Mouse (Mus musculus) heart, adult 2 months (tissue): ENCODE data around the gene Wdr91. TPM values are rescaled to one million over a fixed set of nuclear protein-coding genes. Genes with fewer than 3 reads are reported as not detected.

Source experiments
- DNase-seq, 2 experiments: peaks; one replicate each; pipeline ENCODE4 v3.0.0; 2021
- H3K27ac ChIP-seq: fragments of 200-600 bp; 2 replicates; pipeline ENCODE4 v1.8.1; 2022
- H3K27me3 ChIP-seq: fragments of 200-500 bp; 2 replicates; pipeline ENCODE4 v1.6.1; 2012; ENCODE audit warnings: mild to moderate bottlenecking, low read length, inconsistent platforms, mixed read lengths; ENCODE audit not compliant: control insufficient read depth, insufficient read depth
- H3K36me3 ChIP-seq: fragments of 200-500 bp; 2 replicates; pipeline ENCODE4 v1.6.1; 2012; ENCODE audit warnings: low read length, inconsistent platforms; ENCODE audit not compliant: control insufficient read depth, insufficient read depth
- H3K4me1 ChIP-seq: fragments of 200-500 bp; 2 replicates; pipeline ENCODE4 v1.6.1; 2011; ENCODE audit warnings: low read length; ENCODE audit not compliant: control insufficient read depth, insufficient read depth
- H3K4me3 ChIP-seq: fragments of 200-600 bp; 2 replicates; pipeline ENCODE4 v1.8.1; 2022
- H3K79me2 ChIP-seq: fragments of 200-500 bp; replicated peaks from 2 replicates; pipeline ENCODE4 v1.6.1; 2012; ENCODE audit warnings: mild to moderate bottlenecking, inconsistent platforms, low read length, moderate library complexity, mixed read lengths; ENCODE audit not compliant: control insufficient read depth, insufficient read depth
- H3K9ac ChIP-seq: fragments of 200-500 bp; 2 replicates; pipeline ENCODE4 v1.6.1; 2012; ENCODE audit warnings: low read depth, mild to moderate bottlenecking, control low read depth, inconsistent platforms, low read length, mixed read lengths
- CTCF ChIP-seq: fragments of 200-600 bp; IDR thresholded peaks from 2 replicates; pipeline ENCODE4 v1.8.1; 2022; ENCODE audit warnings: antibody characterized with exemption, mild to moderate bottlenecking, moderate library complexity
- EP300 ChIP-seq: fragments of 200-500 bp; IDR thresholded peaks from 2 replicates; pipeline ENCODE4 v1.6.1; 2011; ENCODE audit warnings: low read depth, low read length, control low read depth; ENCODE audit not compliant: insufficient read depth
- POLR2A ChIP-seq: fragments of 200-500 bp; IDR thresholded peaks from 2 replicates; pipeline ENCODE4 v1.6.1; 2011; ENCODE audit warnings: mild to moderate bottlenecking, low read depth, low read length, control low read depth; ENCODE audit not compliant: insufficient read depth
- WGBS: fragments of 180-500 bp; shearing (Covaris S2); methylation state at CpG from one replicate; pipeline ENCODE4 v1.1.7; 2018; 5-methylcytosine and 5-hydroxymethylcytosine counted together
- intact Hi-C: fragments of 180-260 bp; cut with DNase I; formaldehyde crosslinking; loops from one replicate; pipeline ENCODE4 v1.15.1; 2025
- long read RNA-seq: library from polyadenylated mRNA; stranded (forward); transcript quantifications from one replicate; pipeline ENCODE4 v2.0.0, GENCODE M21; 2021
- polyA plus RNA-seq: library from polyadenylated mRNA; depleted of rRNA; stranded (reverse); fragments of >200 nt; gene quantifications from 2 replicates; pipeline ENCODE4 v1.2.3, GENCODE M21; 2012; rRNA removed
- total RNA-seq, 2 experiments: library from RNA; stranded (reverse); gene quantifications; 2 replicates each; pipeline ENCODE4 v1.2.3; 2021

The Wdr91 gene
- 10 to 100 TPM; 12.7 to 13.4 TPM for total RNA-seq
- polyA plus RNA-seq = 8.1 and 13.3 TPM in 2 replicates
- long read RNA-seq, transcript Wdr91-201 (15 exons, 2,682 nt) = major isoform, 5 of 17 reads
- long read RNA-seq, partial matches to known transcripts = 7 of 17 reads
- long read RNA-seq, other reads (novel, unspliced or antisense) = 5 of 17 reads

DNA sequence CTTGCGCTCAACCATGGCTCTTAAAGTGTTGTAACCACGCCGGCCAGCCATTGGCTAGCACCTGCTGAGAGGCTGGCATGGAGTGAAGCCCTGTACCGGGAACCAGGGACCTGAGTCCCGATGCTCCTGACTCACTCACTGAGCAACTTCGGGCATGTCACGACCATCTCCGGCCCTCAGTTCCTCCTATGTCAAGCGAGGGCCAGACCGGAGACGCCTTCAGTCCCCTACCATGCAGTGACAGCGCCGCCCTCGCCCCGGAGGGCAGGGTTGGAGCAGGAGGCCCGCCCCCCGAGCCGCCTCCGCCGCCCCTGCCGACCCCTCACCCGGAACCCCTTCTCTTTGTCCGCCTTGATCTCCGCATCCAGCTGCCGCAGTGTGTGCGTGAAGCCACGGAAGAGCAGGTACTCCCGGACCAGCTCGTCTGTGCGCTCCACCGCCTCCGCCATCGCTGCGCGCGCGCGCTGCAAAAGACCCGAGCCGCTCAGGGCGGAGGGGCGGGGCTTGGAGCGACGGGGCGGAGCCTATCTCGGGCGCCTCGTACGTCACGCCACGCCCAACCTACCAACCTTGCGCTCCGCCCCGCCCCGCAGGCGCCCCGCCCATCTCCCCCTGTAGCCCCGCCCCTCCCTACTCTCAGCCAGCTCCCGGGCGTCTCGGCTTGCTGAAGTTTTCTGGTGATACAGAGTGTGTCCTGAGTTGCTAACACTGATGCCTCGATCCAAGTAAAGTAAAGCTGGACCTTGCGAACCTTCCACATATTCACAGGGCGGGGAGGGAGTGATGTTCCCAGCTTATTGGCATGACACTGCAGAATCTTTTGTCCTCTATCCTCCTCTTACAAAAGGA is at the start of gene Wdr91:
Gene Wdr91, minus strand, starts transcription at position 506 of the 849 bp plus-strand sequence.
- H3K4me1 ChIP-seq = peaks cover 6% of the 10 kb centered on the region
- H3K4me3 ChIP-seq = peak within 1 kb of the TSS; percentile 88
- TF ChIP-seq POLR2A = peak; percentile 76
- TF ChIP-seq CTCF = peak; percentile 45
- TF ChIP-seq EP300 = no peak
- H3K79me2 ChIP-seq = no peaks in the 10 kb centered on the region
- H3K9ac ChIP-seq = peak within 1 kb of the TSS; percentile 94
- peak; percentile 94 to 96 for DNase-seq
- WGBS = under 1% methylated on average over 64 of the region's 64 CpGs
- no peaks in the 10 kb centered on the region for H3K27me3 ChIP-seq
- intact Hi-C loops = loop anchor here (1.0 to 5.0 kb wide), 2 partner anchors 130 to 593 kb away; partner anchors contain the start of genes Agbl3 and Akr1b3
- H3K36me3 ChIP-seq = no peaks in the 10 kb centered on the region; the same call in 1 of the 2 replicates
- peak within 1 kb of the TSS; percentile 85 for H3K27ac ChIP-seq

DNA sequence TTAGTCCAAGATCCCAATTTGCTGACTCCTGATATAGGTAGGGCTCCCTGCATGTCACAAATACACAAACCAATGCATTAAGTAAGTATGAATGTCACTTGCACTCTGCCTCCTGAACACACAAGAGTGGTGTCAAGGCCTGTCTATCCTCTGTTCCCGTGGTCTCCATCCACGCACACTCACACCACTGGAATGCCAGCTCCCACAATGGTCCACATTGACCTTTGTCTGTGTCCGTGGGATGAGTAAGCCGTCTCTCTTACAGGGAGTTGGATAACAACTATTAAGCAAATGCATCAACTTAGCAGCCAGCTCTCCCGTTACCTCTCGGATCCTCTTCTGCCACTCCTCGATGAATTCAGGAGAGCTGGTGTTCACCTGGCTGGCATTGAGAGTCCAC is 48.5 kb upstream of the Wdr91 start:
- DNase-seq = no peak
- Histone ChIP-seq H3K27me3 (no peaks in the 10 kb centered on the region), H3K4me3 (no peak overlapping the region), H3K79me2 (no peaks in the 10 kb centered on the region), H3K27ac (no peak overlapping the region), H3K9ac (no peak overlapping the region), H3K36me3 (no peaks in the 10 kb centered on the region), H3K4me1 (no peaks in the 10 kb centered on the region)
- TF ChIP-seq POLR2A = no peak
- TF ChIP-seq CTCF = no peak
- TF ChIP-seq EP300 = no peak
- intact Hi-C loops = no loop called here
- WGBS = 81% methylated on average over 7 of the region's 7 CpGs

DNA sequence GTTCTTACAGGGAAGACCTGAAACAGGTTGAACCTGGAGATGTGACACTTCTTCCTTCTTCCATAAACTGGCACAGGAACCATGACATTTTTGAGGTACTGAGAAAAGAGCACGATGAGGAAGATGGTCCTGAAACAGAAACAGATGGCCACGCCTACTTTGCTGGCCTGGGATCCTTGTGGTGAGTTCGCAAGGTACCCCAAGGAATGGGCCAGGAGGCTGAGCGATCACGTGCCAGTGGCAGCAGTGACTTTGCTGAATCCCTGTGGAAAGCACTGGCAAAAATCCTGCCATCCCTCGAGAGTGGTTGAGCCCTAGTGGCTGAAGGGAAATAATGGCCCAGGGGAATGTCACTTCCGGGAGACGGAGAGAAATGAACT is 45.2 kb upstream of the Wdr91 start:
- TF ChIP-seq CTCF = no peak
- no peak for TF ChIP-seq POLR2A
- no peak for TF ChIP-seq EP300
- DNase-seq = no peak
- Histone ChIP-seq H3K4me1 (no peaks in the 10 kb centered on the region), H3K27me3 (no peaks in the 10 kb centered on the region), H3K4me3 (no peak overlapping the region), H3K27ac (no peak overlapping the region), H3K36me3 (no peaks in the 10 kb centered on the region), H3K9ac (no peak overlapping the region), H3K79me2 (no peaks in the 10 kb centered on the region)
- WGBS = 40% methylated on average over 8 of the region's 8 CpGs
- intact Hi-C loops = no loop called here

DNA sequence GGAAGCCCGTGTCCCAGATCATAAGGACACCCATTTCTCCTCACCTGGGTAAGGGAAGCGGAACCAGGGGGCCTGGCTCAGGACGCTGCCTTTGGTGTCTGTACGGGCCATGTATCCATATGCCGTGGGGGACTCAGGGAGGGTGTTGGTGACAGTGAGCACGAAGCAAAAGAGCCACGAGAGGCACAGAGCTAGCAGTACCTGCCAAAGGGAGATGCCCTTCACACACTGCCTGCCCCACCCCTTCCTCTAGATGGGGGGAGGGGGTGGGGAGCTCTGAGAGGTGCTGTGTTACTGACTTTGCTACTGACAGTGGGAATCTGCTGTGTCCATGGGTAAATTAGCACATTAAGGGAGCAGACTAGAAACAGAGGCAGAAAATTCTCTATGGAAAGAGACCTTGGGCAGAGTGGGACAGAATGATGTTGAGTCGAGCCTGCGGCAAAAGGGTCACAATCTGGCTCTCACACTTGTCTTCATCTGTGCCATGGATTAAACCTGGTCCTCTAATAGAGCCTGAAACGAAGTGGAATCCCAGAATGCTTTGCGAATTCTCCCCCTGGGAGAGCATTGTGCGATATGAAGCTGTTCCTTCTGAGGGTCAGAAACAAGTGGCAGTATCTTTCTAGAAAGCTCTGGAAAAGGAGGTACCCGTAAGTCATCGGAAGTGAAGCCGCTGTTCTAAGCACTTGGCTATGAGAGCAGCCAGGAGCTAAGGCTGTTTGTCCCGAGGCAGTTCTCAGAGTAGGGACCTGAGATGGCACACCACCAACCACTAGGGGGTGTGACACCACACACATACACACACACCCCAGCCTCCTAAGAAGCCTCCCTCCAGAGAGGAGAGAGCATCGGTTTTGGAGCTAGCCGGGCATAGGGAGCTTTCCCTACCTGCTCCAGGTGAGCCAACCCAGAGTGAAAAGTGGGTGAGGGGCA is 44.5 kb upstream of the Wdr91 start:
- H3K4me1 ChIP-seq = no peaks in the 10 kb centered on the region
- 45% methylated on average over 18 of the region's 18 CpGs for WGBS
- no peak overlapping the region for H3K9ac ChIP-seq
- intact Hi-C loops = no loop called here
- H3K36me3 ChIP-seq = no peaks in the 10 kb centered on the region
- H3K79me2 ChIP-seq = no peaks in the 10 kb centered on the region
- peak; percentile 47 for TF ChIP-seq CTCF
- no peak for TF ChIP-seq EP300
- TF ChIP-seq POLR2A = no peak
- H3K27me3 ChIP-seq = no peaks in the 10 kb centered on the region
- H3K4me3 ChIP-seq = no peak overlapping the region
- no peak for DNase-seq
- no peak overlapping the region for H3K27ac ChIP-seq

- H3K27ac ChIP-seq = no peak overlapping the region
- WGBS = 60% methylated on average over 7 of the region's 7 CpGs
Observed at GRCm38 (mm10) chr6:34951956-34952667, 41.4 kb upstream of the Wdr91 start.

More at GRCm38 (mm10) chr6:34951956-34952667, 41.4 kb upstream of the Wdr91 start:
- TF ChIP-seq CTCF = no peak
- no peak for TF ChIP-seq POLR2A
- no peak for TF ChIP-seq EP300
- no peaks in the 10 kb centered on the region for H3K36me3 ChIP-seq
- H3K27me3 ChIP-seq = no peaks in the 10 kb centered on the region; the same call in 1 of the 2 replicates
- no peaks in the 10 kb centered on the region for H3K4me1 ChIP-seq
- H3K9ac ChIP-seq = no peak overlapping the region
- no peaks in the 10 kb centered on the region for H3K79me2 ChIP-seq
- intact Hi-C loops = no loop called here
- no peak overlapping the region for H3K4me3 ChIP-seq
- no peak for DNase-seq
